Mouse (Mus musculus): Measurements from ENCODE around the gene Zyx. TPM values are rescaled to one million over a fixed set of nuclear protein-coding genes. Genes with fewer than 3 reads are reported as not detected.

Gene Zyx
- total RNA-seq (2023), result 146 TPM

DNA sequence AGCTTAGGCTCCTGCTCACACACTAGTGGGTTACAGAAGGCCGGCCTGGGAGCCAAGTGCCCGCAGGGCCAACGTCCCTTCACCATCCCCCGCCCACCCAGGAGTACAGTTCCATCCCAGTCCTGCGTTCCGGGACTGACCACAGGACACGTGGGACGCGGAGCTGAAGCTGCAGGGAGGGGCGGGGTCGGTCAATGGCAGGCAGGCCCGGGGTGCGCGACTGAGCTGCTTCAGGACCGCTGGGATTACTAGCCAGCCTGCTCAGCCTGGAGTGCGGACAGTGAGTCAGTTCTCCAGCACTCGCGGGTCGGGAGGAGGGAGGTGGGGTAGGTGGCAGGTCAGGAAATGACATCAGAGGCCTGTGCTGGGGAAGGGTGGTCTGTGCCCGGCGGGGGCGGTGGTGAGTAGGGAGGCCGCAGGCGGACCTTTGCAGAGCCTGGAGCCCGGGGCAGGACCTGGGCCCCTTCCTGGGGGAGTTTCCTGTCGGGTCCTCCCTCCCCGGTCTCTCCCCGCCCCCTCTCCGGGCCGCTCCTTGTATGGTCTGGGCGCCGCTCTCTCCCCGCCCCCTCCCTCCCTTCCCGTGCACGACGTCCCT, at the start of gene Zyx:
Gene Zyx, plus strand, starts transcription at position 205 of the 595 bp plus-strand sequence.

GRCm38 (mm10) chr6:42324482-42325267, 24.8 kb upstream of the Zyx start, which contains the start of gene Fam131b:
Fam131b (minus strand) TSS chr6:42324643.

DNA sequence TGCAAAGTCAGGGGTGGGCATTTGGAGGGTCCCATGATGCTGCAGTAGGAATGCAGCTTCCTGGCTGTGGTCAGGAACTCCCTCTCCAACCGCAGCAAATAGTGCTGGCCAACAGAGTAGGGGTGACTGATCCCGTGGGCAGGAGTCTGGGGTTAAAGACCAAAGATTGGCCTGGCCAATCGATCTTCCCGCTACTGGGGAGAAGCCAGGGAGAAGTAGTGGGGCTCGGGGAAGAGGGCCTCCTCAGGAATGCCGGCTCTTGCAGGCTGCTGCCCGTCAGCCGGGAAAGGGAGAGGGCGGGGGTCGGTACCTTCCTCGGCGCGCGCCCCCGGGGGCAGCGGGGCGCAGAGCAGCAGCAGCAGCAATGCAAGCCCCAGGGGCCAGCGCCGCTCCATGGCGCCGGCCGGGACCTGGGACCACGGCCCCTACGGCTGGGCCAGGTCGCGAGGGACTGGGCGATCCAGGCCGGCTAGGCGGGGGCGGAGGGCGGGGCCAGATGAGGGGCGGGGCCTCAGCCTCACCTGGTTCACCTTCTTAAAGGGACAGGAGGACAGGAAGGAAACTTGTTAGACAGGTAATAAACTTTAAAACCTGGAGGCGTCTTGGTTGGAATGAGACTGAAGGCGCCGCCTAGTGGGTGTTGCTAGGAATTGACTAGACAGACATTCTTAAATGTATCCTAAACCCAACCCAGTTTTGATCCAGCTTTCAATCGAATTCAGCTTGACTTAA, 23.6 kb downstream of the Zyx start, which contains the start of gene Epha1:
Gene Epha1, minus strand, starts transcription at position 453 of the 732 bp plus-strand sequence.

GRCm38 (mm10) chr6:42399938-42400337, 50.5 kb downstream of the Zyx start, which contains the start of gene Tas2r143:
Tas2r143 (plus strand) TSS chr6:42400238.

DNA sequence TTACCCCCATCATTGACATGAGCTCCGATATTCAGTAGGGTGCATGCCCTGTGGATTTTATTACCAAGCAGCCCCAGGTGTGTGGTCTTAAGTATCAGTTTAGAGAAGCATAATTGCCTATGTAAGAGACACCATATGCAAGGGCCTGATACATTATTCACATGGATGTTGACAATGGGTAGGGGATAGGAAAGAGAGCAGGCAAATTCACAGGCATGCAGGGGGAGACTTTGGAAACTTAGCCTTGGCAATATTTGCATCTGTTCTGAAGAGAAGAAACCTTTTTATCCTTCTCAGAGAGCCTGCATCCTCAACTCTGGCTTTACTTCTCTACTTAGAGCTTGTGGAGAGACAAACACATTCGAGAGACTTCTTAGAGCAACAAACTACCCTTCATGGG, 55.7 kb downstream of the Zyx start, which contains the start of gene Tas2r135:
Gene Tas2r135, plus strand, starts transcription at position 301 of the 400 bp plus-strand sequence.

Other genes starting within 250 kb of the Zyx start
- gene Tas2r139, start 208.7 kb upstream of the Zyx start, total RNA-seq (2023), result not detected
- gene Tas2r144, start 134.3 kb upstream of the Zyx start, total RNA-seq (2023), result not detected
- gene Gstk1, start 103.7 kb upstream of the Zyx start, total RNA-seq (2023), result 10.3 TPM
- gene Tmem139, start 87.7 kb upstream of the Zyx start, total RNA-seq (2023), result not detected
- 104 TPM for gene Casp2, start 84.6 kb upstream of the Zyx start, total RNA-seq (2023)
- gene Clcn1, start 62.9 kb upstream of the Zyx start, total RNA-seq (2023), result 1.4 TPM
- 0.15 TPM for gene Fam131b, start 25.0 kb upstream of the Zyx start, total RNA-seq (2023)
- 0.18 TPM for gene Epha1, start 23.6 kb downstream of the Zyx start, total RNA-seq (2023)
- gene Tas2r143, start 50.6 kb downstream of the Zyx start, total RNA-seq (2023), result 0.92 TPM
- 0.53 TPM for gene Tas2r135, start 55.8 kb downstream of the Zyx start, total RNA-seq (2023)
- not detected for gene Tas2r126, start 84.9 kb downstream of the Zyx start, total RNA-seq (2023)
- not detected for gene Olfr458, start 115.6 kb downstream of the Zyx start, total RNA-seq (2023)
- not detected for gene Olfr457, start 126.7 kb downstream of the Zyx start, total RNA-seq (2023)
- not detected for gene Olfr456, start 137.6 kb downstream of the Zyx start, total RNA-seq (2023)
- not detected for gene Olfr455, start 198.0 kb downstream of the Zyx start, total RNA-seq (2023)
- not detected for gene Tcaf3, start 248.1 kb downstream of the Zyx start, total RNA-seq (2023)